Mouse (Mus musculus): ENCODE measurements around the gene Shank3.

The Shank3 gene

DNA sequence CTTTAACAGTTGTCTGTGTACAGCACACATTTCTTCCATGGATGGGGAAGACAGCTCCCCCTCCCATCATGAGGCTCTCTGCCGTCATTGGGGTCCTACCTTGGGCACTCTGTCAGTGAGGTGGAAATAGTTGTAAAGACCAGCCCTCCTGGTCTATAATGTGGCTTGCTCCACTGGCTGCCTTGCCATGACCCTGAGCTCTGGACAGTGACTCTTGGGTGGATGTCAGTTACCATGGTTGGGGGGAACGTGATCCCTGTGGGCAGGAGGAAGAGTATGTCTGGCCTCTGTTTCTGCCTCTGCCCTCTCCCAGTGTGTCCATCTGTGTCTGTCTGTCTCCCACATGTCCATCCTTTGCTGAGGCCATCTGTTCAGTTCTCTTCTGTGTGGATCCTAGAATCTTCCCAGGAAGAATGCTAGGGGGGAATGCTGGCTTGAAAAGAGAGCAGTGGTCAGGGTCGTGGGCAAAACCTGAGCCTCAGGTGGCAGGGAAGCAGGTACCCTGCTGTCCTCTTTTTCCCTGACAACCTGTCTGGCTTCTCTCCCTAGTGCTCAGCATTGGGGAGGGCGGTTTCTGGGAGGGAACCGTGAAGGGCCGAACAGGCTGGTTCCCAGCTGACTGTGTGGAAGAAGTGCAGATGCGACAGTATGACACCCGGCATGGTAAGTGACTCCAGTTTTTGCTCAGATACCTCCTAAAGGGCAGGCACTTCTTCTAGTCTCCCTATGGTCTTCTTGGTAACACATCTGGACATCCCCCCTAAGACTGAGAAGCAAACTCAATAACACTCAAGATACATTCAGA is 25.4 kb downstream of the Shank3 start:
- DNase-seq (ENCODE audit: low spot score in 2 of 2): no peak

DNA sequence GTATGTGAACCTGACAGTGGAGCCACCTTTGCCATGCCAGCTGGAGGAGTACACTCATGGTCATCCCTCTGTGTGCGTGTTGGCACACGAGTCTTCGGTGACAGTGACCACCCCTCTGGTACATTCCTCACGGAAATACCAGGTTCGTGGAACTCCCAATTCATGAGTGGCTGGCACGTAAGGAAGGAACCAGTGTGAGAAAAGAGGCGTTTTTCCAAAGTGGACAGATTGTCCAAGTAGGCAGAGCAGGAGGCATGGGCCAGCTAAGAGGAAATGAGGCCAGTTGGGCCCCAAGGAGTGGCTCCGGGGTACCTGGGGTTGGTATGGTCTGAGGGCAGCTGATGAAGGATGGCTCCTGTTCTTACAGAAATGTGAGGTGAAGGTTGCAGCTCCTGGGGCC is 26.0 kb downstream of the Shank3 start:
- no peak for DNase-seq (ENCODE audit: low spot score in 2 of 2)

DNA sequence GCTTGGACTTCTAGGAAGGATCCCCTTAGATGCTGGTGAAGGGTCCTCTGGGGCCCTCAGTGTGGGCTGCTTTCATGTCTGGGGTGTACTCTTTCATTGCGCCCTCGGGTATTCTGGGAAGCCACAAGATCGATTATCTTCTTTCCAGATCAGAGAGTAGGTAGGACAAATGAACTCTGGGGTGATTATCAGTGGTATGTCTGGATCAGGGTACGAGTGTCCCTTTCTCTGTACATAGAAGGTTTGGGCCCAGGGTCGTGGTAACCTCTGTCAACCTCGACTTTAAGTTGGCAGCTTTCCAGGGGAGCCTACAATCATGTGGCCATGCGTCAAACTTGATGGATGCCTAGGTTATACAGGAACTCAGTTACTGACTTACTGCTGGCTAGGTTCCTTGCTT is 26.5 kb downstream of the Shank3 start:
- no peak for DNase-seq (ENCODE audit: low spot score in 2 of 2)

DNA sequence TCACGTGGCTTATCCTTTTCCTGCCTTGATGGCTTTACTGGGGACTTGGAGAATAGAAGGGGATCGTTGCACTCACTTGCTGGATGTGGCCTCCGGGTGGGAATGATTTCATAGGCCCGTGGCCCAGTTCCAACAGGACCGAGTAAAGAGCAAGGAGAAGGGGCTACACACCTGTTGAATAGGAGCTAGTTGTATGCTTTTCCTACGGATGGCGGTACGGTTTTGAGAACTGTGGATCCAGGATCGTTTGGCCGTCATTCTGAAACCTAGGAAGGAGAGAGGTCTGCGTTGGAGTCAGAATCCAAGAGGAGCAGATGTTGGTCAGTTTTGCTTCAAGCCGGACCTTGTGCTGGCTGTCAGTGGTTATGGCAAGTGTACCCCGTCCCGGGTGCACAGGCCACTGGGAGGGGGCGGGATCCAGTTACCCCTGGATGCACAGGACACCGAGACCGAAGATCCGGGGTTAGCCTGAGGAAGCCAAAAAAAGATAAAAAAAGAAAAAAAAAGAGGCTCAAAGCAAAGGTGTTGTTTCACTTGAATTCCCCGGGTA is 27.4 kb downstream of the Shank3 start:
- DNase-seq (ENCODE audit: low spot score in 2 of 2): no peak

DNA sequence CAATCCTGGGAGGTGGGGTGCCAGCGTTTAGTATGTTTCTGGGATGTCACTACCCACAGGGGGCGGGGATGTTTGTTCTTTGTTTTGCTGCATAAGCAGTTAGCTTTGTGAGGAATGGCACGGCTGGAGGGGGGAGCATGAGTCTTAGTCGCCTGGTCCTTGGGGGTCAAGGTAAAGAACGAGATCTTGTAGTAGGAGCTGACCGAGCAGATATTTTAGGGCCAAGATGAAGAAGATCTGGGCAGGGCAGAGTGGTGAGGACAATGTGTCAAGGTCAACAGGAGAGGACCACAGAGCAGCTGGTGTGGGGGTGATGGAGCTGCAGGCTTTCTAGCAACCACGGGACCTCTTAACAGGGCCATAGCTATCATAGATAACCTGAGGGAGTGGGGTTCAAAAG is 28.0 kb downstream of the Shank3 start:
- DNase-seq (ENCODE audit: low spot score in 2 of 2): no peak

DNA sequence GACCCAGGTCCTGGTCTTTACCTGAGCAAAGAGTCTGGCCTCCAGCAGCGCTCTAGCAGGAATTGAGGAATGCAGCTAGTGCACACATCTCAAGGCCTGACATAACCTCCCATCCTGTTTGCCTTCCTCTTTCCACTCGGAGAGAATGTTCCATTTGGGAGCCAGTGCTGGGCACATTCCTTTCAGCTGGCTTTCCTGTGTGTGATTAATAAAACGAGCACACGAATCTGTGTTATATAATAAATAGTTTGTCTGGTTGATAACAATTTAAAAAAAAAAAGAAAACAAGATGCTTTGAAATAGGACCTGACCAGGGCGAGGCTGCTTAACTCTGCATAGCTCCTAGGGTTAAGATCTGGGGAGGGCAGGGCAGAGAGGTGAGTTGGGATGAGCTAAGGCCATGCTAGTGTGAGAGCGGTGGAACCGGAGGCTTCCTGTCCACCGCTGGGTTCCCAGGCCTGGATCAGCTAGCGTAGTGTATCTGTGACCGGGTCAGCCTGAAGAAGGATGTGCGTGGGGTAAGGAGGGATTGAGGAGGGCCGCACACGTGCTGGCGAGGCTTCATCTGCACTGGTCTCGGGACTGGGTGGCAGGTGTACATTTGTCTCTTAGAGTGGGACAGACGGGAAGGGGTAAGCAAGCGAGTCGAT is 28.9 kb downstream of the Shank3 start:
- no peak for DNase-seq (ENCODE audit: low spot score in 2 of 2)

DNA sequence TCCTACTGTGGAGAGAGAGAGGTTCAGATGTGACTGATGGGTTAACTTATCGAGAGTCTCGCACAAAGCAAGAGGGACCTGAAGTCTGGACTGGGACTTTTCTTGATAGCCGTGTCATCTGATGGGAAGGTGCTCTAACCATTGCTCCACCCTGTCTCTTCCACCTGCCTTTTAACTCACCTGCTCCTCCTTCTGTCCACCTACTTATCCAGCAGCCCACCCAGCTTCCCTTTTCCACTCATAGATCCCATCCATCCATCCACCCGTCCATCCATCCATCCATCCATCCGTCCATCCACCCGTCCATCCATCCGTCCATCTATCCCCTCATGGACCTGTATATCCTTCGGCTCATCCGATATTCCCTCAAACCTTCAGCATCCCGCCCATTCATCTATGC is 29.5 kb downstream of the Shank3 start:
- no peak for DNase-seq (ENCODE audit: low spot score in 2 of 2)

DNA sequence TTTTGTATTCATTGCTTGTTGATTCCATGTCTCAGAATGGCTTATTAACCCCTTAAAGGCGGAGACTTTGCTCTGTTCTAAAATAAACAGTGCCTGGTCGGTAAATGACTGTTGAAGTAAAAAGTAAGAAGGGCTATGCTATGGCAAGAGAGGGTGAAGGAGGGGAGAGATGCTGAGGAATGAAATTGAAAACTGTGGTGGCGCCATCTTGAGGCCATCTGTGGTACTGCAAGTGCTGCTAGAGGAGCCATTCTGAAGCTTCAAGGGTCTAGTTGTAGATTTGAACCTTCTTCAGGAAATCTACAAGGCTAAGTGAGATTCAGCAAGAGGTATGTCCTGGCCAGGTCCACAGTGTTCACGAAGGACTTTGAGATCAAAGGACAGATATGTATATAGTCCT is 30.9 kb downstream of the Shank3 start:
- DNase-seq (ENCODE audit: low spot score in 2 of 2): no peak

DNA sequence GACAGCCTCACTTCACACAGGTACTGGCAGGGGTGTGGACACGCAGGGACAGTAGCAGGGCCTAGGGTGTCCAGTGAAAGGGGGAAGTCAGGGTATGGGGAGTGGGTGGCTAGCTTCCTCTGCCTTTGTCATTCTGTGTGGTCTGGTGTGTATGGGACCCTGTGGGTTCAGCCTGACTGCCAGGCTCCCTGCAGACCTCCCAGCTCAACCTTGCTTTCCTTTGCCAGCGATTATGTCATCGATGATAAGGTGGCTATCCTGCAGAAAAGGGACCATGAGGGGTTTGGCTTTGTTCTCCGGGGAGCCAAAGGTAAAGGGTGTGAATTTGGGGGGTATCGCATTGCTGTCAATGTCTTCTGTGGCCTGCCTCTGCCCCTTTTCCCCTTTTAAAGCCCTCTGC is 32.0 kb downstream of the Shank3 start:
- no peak for DNase-seq (ENCODE audit: low spot score in 2 of 2)

DNA sequence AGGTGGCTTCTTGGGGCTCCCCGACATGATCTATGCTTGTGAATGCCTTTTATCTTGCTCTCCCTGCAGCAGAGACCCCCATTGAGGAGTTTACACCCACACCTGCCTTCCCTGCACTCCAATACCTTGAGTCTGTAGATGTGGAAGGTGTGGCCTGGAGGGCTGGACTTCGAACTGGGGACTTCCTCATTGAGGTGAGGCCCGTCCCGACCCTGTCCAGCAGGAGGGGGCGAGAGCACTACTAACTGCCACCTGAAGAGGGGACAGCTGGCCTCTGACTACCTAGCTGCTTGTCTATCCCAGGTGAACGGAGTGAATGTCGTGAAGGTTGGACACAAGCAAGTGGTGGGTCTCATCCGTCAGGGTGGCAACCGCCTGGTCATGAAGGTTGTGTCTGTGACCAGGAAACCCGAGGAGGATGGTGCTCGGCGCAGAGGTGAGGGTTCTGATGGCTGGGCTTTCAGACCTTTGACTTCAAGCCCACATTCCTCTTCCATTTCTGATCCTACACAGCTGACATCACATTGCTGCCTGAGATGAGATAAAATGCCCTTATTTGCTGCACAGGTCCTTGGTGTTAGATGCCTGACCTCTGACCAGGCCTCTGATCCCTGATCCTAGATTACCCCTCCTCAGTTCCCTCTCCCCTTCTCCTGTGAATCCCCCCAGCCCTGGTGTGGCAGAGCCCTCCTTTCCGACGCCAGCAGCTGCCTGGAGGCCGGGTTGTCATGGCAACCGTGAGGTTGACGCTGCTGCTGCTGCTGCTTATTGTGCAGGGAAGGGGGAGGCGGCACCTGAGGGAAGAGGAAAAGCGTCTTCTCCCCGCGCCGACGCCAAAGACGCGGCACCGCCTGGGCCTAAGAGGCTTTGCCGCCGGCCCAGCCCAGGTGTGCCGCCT is 32.9 kb downstream of the Shank3 start:
- DNase-seq (ENCODE audit: low spot score in 2 of 2): no peak

DNA sequence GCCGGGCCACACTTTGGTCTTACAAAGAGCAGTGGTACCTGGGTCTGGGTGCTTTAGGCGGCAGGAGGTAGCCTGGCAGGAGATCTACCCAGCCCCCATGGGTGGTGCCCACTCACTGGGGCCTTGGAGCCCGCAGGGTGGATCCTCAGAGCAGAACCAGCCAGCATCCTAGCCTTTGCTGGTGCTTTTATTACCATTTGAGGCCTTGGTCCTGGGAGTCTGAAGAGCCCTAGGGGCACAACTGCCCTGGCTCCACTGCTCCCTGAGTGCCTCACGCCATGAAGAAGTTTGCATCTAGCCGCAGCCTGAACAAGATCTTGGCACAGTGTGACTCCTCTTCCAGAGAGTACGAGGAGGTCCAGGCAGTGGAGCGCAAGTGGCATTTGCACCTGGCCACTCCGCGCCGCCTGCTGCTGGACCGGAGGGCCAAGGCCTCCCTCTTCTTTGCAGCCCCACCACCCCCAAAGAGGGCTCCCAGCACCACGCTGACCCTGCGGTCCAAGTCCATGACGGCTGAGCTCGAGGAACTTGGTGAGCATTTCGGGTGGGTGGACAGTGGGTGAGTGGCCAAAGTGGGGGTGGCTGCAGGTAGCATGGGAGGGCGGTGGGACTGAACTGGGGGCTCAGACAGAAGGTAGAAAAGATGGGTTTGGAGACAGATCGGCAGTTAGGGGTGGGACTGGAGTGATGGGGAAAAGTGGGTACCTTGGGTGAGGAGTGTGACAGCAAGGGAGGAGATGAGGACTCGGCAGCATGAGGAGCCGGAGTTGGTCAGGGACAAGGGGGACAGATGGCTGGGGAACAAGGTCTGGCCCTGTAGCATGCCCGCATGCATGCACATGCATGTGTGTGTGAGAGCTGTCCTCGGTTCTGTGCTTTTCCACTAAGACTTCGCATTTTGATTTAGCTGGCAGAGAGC is 33.8 kb downstream of the Shank3 start:
- DNase-seq (ENCODE audit: low spot score in 2 of 2): no peak

DNA sequence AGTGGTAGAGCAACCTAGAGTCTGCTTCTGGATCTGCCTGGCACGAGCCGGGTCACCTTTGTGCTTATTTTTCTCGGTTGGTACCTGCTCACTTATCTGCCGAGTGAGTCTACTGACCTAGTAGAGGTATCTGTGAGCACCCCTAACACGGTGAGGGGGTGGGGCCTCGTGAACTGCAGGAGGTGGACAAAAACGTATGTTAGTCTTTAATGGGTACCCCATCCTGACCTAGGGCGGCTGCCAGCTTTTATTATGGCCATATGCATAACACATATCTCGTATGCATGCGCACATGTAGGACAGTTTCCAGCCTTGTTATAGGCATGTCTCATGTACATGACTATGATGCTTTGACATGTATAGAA is 34.4 kb downstream of the Shank3 start:
- DNase-seq (ENCODE audit: low spot score in 2 of 2): no peak

DNA sequence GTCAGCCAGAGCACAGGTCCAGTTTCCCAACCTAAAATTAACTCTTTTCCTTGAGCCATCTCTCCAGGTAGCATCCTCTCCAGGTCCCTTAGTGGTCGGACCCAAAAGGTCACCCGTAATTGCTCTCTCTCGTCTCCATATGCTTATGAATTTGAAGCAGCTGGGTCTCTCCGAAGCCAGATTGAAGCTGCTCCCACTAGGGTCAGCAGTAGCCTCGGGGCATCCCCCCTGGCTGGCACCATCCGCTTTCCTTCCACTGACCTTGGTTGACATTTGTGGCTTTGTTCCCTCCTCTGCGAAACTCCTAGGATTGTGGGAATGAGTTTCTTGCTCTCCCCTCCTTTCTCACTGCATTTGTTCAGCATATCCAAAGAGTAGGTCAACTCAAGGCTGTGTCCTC is 44.7 kb downstream of the Shank3 start:
- DNase-seq (ENCODE audit: low spot score in 2 of 2): no peak

DNA sequence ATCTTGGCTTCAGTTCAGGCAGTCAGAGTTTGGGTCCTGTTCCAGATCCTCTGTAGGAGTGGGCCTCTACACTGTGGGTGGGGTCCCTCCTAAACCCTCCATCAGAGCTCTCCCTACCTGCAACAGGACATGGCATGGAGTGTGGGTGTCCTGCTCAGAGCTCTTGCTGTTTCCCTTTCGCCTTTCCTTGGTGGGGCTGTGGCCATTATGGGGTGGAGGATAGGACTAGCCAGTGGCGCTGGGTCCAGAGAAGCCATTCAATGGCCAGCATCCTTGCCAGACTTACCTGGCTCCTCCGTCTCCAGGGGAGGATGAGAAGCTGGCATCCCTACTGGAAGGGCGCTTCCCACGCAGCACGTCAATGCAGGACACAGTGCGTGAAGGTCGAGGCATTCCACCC is 47.9 kb downstream of the Shank3 start:
- DNase-seq (ENCODE audit: low spot score in 2 of 2): no peak

DNA sequence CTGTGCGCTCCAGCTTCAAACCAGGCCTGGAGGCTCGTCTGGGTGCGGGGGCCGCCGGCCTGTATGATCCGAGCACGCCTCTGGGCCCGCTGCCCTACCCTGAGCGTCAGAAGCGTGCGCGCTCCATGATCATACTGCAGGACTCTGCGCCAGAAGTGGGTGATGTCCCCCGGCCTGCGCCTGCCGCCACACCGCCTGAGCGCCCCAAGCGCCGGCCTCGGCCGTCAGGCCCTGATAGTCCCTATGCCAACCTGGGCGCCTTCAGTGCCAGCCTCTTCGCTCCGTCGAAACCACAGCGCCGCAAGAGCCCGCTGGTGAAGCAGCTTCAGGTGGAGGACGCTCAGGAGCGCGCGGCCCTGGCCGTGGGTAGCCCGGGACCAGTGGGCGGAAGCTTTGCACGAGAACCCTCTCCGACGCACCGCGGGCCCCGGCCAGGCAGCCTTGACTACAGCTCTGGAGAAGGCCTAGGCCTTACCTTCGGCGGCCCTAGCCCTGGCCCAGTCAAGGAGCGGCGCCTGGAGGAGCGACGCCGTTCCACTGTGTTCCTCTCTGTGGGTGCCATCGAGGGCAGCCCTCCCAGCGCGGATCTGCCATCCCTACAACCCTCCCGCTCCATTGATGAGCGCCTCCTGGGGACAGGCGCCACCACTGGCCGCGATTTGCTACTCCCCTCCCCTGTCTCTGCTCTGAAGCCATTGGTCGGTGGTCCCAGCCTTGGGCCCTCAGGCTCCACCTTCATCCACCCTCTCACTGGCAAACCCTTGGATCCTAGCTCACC is 48.6 kb downstream of the Shank3 start:
- no peak for DNase-seq (ENCODE audit: low spot score in 2 of 2)

DNA sequence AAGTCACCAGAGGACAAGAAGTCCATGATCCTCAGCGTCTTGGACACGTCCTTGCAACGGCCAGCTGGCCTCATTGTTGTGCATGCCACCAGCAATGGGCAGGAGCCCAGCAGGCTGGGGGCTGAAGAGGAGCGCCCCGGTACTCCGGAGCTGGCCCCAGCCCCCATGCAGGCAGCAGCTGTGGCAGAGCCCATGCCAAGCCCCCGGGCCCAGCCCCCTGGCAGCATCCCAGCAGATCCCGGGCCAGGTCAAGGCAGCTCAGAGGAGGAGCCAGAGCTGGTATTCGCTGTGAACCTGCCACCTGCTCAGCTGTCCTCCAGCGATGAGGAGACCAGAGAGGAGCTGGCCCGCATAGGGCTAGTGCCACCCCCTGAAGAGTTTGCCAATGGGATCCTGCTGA is 49.4 kb downstream of the Shank3 start:
- no peak for DNase-seq (ENCODE audit: low spot score in 2 of 2)

DNA sequence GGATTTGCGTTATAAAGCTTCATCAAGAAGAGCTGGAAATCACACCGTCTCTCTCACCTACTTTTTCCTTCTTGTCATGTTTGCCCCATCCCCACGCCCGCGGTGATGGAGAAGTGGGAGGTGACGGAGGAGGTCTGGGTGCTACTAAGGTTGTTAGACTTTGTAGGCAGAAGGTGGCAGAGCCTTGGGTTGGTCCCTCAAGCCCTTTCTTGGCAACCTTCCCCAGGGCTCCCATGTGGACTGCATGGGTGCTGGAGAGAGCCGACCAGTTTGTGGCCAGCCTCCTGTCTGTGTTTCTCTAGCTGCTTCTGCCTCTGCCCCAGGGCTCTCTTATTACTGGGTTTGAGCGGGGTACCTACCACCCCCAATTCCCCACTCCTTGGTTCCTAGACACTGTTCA is 51.1 kb downstream of the Shank3 start:
- no peak for DNase-seq (ENCODE audit: low spot score in 2 of 2)

DNA sequence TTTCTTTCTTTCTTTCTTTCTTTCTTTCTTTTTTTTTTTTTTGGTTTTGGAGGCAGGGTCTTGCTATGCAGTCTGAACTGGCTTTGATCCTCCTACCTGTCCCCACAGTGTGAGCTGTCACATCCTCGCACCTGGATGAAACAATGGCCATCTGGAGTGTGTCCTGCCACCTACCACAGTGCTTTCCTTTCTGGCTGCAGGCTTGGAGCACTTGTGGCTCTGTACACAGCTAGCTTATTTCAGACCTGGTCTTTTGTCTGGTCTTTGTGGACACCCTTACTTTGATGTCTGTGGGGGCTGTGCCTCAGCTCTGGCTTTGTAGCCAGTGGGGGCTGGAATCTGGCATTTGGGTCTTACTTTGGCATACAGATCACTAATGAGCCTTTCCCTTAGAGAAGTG is 52.3 kb downstream of the Shank3 start:
- no peak for DNase-seq (ENCODE audit: low spot score in 2 of 2)

DNA sequence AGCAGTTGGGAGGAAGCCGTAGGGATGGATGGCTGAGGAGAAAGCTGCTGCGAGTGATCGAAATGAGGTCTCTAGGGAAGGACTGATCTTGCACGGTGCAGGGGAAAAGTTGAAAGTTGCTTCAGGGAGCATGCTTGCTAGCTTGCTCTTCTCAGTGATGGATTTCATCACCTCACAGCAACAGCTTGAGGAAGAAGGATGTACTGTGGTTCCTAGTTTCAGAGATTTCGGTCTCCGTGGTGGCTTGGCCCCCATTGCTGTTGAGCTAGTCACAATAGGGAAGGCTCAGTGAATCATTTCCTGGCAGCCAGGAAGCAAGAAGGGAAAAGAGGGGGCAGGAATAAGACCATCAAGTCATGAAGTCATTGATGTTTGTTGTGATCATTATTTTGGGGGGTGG is 56.2 kb downstream of the Shank3 start:
- DNase-seq (ENCODE audit: low spot score in 2 of 2): no peak

DNA sequence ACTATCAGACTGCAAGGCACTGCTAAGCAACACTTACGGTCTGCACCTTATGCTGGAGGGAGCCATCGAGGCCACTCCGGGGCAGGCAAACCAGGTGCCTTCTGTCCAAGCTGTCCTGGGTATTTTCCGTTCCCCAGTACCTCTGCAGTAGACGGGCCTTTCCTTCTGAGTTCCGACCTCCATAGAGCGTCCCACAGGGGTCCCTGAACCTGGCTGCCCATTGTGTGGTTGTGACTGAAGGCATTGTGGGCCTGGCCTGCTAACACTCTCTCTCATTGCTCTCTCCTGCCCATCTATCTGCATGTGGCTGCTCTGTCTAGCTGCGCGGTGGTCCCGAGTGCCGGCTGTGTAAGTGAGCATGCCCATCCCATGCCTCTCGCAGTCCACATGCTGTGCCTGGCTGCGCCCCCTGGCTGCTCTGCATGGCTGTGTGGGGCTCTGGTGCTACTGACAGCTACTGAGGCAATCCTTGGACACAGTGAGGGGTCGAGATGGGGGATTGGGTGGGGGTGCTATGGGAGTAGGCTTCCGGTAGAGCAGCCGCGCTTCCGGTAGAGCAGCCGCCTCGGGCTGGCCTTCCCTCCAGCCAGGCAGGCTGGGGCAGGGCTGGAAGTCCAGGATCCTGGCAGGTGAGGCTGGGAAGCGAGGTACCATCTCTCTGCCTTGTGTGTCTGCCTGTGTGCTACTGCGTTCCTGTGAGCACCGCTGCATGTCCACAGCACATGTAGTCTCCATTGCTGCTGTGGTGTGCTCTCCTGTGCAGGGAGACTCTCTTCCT is 57.2 kb downstream of the Shank3 start:
- DNase-seq (ENCODE audit: low spot score in 2 of 2): no peak

All from urinary bladder, postnatal 4 days (tissue).